Mouse (Mus musculus): ENCODE measurements around the gene Gm12216.

- TF ChIP-seq CTCF (IDR thresholded peaks at IDR 0.05; ENCODE audit: insufficient read depth, low read length) (no peak), POLR2A (IDR thresholded peaks at IDR 0.05; ENCODE audit: borderline replicate concordance, extremely low read depth, low read depth, low read length) (no peak)
Observed at GRCm38 (mm10) chr11:53814810-53815209, 44.2 kb downstream of the Gm12216 start.
